Mouse (Mus musculus) liver, postnatal 0 days (tissue): ENCODE results near the gene Coasy.

Experiments
- CTCF ChIP-seq: sonication (generic); IDR thresholded peaks from 2 replicates; pipeline ENCODE4 v1.5.1; 2016; ENCODE audit warnings: antibody characterized with exemption, low read depth
- EP300 ChIP-seq: IDR thresholded peaks from 2 replicates; pipeline ENCODE4 v1.6.1; 2016; ENCODE audit warnings: antibody characterized with exemption, low read depth, mild to moderate bottlenecking

DNA sequence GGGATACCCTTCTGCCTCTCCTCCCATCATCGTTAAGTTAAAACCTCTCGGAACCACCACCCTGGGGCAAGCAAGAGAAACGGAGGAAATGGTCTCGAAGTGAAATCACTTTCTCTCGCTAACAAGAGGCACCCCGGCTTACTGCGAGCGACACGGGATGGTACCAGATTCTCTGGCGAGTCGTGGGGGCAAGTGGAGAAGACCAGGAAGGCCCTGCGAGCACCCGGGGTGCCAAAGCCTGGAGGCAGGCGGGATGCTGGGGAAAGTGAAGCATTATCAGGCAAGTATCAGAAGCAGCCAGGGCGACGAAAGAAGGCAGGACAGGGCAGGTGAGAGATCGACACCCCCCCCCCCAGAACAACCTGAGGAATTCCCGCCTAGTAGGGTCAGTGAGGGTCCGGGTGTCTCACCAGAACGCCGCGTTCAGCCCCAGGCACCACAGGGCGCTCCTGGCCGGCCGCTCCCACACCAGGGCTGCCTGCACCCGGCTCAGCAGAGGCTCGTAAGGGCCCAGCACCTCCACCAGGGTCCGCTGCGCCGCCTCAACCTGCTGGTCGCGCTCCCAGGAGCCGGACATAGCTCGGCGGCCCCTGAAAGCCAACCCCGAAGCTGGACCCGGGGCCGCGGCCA, 36.9 kb downstream of the Coasy start:
- TF ChIP-seq EP300 = no peak
- peak; percentile 42 for TF ChIP-seq CTCF
